Mouse (Mus musculus) regulatory T cell (primary cell): ENCODE measurements around the gene Cd209d.
"Not testable (repeated sequence)": the region's sequence is repeated elsewhere in the genome, so short reads cannot be mapped to it uniquely, and the experiment has no call there.

Source experiments
- in situ Hi-C: fragments of 300-600 bp; cut with MboI, MseI; formaldehyde crosslinking; loops from one replicate; pipeline ENCODE4 v1.15.1; 2025; ENCODE audit warnings: high pct_unique_total_duplicates

The Cd209d gene

DNA sequence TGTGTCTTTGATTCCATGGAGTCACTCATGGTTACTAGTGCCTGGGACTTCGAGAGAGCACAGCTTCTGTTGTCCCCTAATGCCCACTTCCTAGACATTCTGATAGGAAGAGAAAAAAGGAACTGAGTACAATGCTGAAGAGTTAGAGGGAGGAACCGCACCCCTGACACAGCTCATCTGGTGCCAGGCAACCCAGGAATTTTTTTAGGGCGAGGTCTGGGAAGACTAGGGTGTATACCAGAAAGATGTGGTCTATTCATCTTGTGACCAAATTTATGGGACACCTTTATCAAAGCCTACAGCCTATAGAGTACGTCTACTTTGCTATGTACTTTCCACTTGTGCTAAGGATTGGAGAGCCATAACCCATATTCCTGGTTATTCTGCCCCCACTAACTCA, at the start of gene Cd209d:
TSS of gene Cd209d (minus strand) at position 101 of the 400 bp plus-strand sequence.
- in situ Hi-C loops, result no loop called here

DNA sequence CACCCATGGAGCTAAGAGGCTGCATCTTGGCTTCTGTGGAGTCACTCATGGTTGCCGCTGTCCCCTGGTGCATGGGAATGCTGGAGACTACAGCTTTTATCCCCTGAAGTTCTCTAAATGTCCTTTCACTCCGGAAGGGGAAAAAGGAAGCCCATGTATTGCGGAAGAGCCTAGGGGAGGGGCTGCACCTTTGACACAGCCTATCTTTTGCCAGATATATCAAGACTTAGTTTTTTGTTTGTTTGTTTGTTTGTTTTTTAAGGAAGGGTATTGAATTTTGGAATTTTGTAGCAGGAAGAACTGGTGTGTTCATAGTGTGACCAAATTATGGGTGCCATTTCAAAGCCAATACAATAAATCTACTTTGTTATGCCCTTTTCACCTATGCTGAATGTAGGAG, 48.4 kb upstream of the Cd209d start, which contains the start of gene Cd209b:
TSS of gene Cd209b (minus strand) at position 101 of the 400 bp plus-strand sequence.
- in situ Hi-C loops, result no loop called here

DNA sequence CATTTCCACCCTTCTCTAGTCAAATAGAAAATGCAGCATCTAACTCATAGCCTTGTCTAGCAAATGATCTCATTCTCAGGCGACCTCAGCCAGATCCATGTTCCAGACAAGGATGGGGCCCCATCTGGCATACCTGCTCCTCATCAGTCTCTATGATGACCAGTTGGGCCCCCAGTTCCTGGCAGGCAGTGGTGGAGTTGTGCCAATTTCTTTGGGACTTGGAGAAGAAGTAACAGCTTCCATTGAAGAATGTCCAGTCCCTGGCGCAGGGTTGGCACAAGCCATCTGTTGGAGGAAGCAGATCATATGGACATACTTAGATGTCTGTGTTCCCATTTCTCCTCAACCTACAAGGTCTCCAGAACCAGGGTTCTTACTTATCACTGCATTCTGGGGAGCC, 2.2 kb downstream of the Cd209d start:
- in situ Hi-C loops, result no loop called here

DNA sequence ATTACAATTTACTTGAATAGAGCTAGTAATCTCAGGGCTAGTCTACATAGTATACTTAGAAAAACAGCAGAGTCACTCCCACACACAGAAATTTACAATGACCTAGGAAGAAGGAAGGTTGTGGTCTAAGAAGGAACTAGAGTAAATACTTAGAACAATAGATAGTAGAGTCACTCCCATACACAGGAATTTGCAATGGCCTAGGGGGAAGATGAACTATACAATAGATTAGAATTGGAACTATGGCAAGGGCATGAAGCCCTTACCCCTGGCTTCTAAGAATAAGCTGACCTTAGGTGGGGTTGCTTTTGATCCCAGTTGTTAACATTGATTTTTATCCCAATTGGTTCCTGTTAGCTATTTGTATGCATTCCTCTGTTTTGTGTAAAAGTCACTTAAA, 15.6 kb downstream of the Cd209d start:
- in situ Hi-C loops, result not testable (repeated sequence)

DNA sequence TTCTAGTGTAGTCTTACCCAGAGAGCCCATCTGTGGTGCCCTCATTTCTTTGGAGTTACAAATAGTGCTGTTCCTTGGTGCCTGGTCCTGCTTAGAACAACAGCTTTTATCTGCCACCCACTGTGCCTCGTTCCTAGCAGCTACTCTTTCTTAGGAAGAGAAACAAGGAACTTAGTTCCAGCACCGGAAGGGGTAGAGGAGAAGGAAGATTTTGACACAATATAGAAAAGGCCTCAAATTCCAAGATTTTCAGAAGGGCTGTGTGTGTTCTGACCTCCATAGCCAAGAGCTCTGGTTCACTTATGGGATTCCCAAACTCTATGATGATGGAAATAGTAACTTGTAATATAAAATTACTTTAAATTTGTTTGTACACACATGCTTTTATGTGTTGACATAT, 24.1 kb downstream of the Cd209d start, which contains the start of gene Cd209e:
TSS of gene Cd209e (minus strand) at position 101 of the 400 bp plus-strand sequence.
- in situ Hi-C loops, result no loop called here
